Mouse (Mus musculus): Measurements from ENCODE around the gene Pcyt1a. TPM values are rescaled to one million over a fixed set of nuclear protein-coding genes. Genes with fewer than 3 reads are reported as not detected.
"Not testable (repeated sequence)": the region's sequence is repeated elsewhere in the genome, so short reads cannot be mapped to it uniquely, and the experiment has no call there.

The Pcyt1a gene
- total and polyA plus RNA-seq, 3 experiments = 44.3 to 133 (median 110) TPM

DNA sequence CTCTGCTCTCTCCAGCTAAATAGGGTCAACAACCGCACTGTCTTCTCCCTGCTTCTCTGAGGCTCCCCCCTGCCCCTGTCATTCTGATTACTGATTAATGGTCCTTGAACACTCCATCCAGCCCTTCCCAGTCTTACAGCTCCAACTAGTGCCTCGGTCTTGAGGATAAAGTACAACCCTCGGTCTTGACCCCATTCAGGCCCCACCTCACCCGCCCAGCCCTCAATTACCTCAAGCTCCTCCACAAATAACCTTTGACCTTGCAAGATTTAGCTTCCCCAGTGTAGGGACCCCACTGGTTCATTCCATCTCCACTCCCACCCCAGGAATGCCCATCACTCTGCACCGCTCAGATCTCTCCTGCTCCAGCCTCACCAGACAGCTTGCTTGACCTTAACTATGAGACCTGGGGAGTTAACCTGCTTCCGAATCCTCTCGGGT lies 53.7 kb downstream of the Pcyt1a start:
- Histone ChIP-seq H3K9ac (ENCODE audit: low read depth, low read length) (no peak overlapping the region), H3K27ac (no peak overlapping the region), H3K79me2 (replicated peaks; ENCODE audit: control insufficient read depth, insufficient read depth, low read length) (no peaks in the 10 kb centered on the region), H3K36me3 (ENCODE audit: control insufficient read depth, insufficient read depth, low read length) (no peaks in the 10 kb centered on the region), H3K4me1 (ENCODE audit: control insufficient read depth, insufficient read depth, low read length) (no peaks in the 10 kb centered on the region), H3K27me3 (ENCODE audit: control insufficient read depth, insufficient read depth, low read length) (no peaks in the 10 kb centered on the region), H3K4me3 (no peak overlapping the region)
- intact Hi-C loops (cut with DNase I) = no loop called here
- no peak for DNase-seq
- WGBS = 73% methylated on average over 7 of the region's 7 CpGs
- TF ChIP-seq EP300 (IDR thresholded peaks at IDR 0.05; ENCODE audit: insufficient read depth, low read depth, low read length) (no peak), POLR2A (IDR thresholded peaks at IDR 0.05; ENCODE audit: insufficient read depth, low read depth, low read length) (no peak)

DNA sequence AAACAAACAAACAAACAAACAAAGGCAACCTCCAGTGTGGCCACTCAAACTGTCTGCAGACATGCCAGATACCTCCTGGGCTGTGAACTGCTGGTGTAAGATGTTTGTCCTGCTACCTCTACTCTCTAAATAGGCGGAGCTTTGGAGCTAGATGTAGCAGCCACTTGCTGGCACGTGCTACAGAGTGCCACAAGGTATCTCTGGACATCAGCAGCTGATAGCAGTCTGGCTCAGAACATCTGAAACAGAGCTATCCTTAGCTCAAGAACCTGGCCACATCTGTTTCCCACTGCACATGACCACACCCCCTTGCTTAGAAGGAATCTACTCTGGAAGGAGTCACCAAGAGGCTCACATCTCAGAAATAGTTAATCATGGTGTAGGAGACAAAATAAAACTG lies 54.5 kb downstream of the Pcyt1a start:
- H3K9ac ChIP-seq (ENCODE audit: low read depth, low read length) = no peak overlapping the region
- no peaks in the 10 kb centered on the region for H3K27me3 ChIP-seq (ENCODE audit: control insufficient read depth, insufficient read depth, low read length)
- WGBS = 66% methylated on average over 2 of the region's 2 CpGs
- DNase-seq = no peak
- TF ChIP-seq CTCF (IDR thresholded peaks at IDR 0.05) (no peak), EP300 (IDR thresholded peaks at IDR 0.05; ENCODE audit: insufficient read depth, low read depth, low read length) (no peak), POLR2A (IDR thresholded peaks at IDR 0.05; ENCODE audit: insufficient read depth, low read depth, low read length) (no peak)
- no peak overlapping the region for H3K4me3 ChIP-seq
- H3K79me2 ChIP-seq (replicated peaks; ENCODE audit: control insufficient read depth, insufficient read depth, low read length) = no peaks in the 10 kb centered on the region
- H3K27ac ChIP-seq = no peak overlapping the region
- H3K36me3 ChIP-seq (ENCODE audit: control insufficient read depth, insufficient read depth, low read length) = no peaks in the 10 kb centered on the region
- intact Hi-C loops (cut with DNase I) = no loop called here
- no peaks in the 10 kb centered on the region for H3K4me1 ChIP-seq (ENCODE audit: control insufficient read depth, insufficient read depth, low read length)

DNA sequence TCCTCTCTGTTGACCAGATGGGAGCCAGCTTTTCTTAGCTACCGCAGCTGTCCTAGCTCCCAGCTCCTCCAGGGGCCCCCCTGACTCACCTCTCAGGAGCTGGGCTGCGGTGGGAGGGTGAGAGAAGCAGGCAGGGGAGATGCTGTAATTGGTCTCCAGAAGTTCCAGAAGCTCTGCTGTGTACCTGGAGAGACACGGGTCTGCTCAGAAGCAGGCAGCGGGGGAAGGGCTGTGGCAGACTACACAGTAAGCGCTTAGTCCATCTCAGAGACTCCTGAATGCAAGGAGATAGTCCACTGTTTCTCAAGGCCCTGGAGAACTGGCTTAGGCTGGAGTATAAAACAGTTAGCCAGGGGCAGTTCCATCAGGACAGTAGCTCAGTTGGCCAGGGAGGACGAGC lies 55.3 kb downstream of the Pcyt1a start:
- Histone ChIP-seq H3K27me3 (ENCODE audit: control insufficient read depth, insufficient read depth, low read length) (no peaks in the 10 kb centered on the region), H3K27ac (no peak overlapping the region), H3K4me3 (no peak overlapping the region), H3K36me3 (ENCODE audit: control insufficient read depth, insufficient read depth, low read length) (no peaks in the 10 kb centered on the region), H3K4me1 (ENCODE audit: control insufficient read depth, insufficient read depth, low read length) (no peaks in the 10 kb centered on the region), H3K9ac (ENCODE audit: low read depth, low read length) (no peak overlapping the region), H3K79me2 (replicated peaks; ENCODE audit: control insufficient read depth, insufficient read depth, low read length) (no peaks in the 10 kb centered on the region)
- no peak for DNase-seq
- TF ChIP-seq CTCF (IDR thresholded peaks at IDR 0.05) (no peak), POLR2A (IDR thresholded peaks at IDR 0.05; ENCODE audit: insufficient read depth, low read depth, low read length) (no peak), EP300 (IDR thresholded peaks at IDR 0.05; ENCODE audit: insufficient read depth, low read depth, low read length) (no peak)
- intact Hi-C loops (cut with DNase I) = no loop called here
- 85% methylated on average over 6 of the region's 6 CpGs for WGBS

DNA sequence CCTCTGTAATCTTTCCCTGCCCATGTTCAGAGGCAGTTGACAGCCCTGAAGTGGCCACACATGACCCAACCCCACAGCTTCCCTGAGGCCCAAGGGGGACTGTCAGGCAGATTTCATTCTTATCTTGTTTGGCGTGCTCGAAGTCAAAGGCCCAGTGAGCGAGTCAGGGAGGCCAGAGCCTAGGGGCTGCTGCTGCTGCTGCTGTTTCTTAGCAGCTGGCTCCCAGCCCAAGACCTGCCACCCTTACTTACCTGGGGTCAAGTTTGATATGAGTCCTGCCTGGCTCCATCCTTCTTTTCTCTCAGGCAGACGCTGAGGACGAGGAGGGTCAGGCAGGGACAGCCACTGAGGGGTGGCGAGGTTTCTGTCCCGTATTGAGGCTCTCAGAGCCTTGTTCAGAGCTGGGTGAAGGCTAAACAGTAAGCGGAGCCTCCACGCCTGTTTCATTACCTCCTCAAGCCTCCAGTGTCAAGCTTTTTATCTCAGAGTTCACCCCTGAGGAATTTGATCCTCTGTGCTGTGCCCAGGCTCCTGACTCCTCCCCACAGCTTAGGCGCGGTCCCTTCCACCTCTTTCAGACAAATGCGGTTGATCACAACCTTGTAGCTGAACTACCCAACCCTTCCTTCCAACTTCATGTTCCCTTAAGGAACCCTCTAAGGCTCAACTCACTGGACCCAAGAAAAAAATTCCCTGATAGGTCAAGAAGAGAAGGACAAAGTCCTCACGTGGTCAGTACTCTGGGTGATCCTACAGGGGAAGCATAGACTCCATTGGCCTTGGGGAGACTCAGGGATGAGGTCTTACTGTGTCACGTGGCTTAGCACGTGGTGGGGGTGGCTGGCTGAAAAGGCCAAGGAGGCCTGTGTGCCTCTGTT lies 56.8 kb downstream of the Pcyt1a start, which contains the start of gene Slc51a:
Gene Slc51a, minus strand, starts transcription at position 646 of the 878 bp plus-strand sequence.
- no peaks in the 10 kb centered on the region for H3K79me2 ChIP-seq (replicated peaks; ENCODE audit: control insufficient read depth, insufficient read depth, low read length)
- H3K4me1 ChIP-seq (ENCODE audit: control insufficient read depth, insufficient read depth, low read length) = no peaks in the 10 kb centered on the region
- DNase-seq = no peak
- intact Hi-C loops (cut with DNase I) = no loop called here
- no peak within 1 kb of the TSS for H3K27ac ChIP-seq
- H3K27me3 ChIP-seq (ENCODE audit: control insufficient read depth, insufficient read depth, low read length) = no peaks in the 10 kb centered on the region
- H3K9ac ChIP-seq (ENCODE audit: low read depth, low read length) = no peak within 1 kb of the TSS
- no peak within 1 kb of the TSS for H3K4me3 ChIP-seq
- H3K36me3 ChIP-seq (ENCODE audit: control insufficient read depth, insufficient read depth, low read length) = no peaks in the 10 kb centered on the region
- WGBS = 49% methylated on average over 15 of the region's 15 CpGs
- TF ChIP-seq CTCF (IDR thresholded peaks at IDR 0.05) = no peak
- TF ChIP-seq EP300 (IDR thresholded peaks at IDR 0.05; ENCODE audit: insufficient read depth, low read depth, low read length) = no peak
- TF ChIP-seq POLR2A (IDR thresholded peaks at IDR 0.05; ENCODE audit: insufficient read depth, low read depth, low read length) = no peak

DNA sequence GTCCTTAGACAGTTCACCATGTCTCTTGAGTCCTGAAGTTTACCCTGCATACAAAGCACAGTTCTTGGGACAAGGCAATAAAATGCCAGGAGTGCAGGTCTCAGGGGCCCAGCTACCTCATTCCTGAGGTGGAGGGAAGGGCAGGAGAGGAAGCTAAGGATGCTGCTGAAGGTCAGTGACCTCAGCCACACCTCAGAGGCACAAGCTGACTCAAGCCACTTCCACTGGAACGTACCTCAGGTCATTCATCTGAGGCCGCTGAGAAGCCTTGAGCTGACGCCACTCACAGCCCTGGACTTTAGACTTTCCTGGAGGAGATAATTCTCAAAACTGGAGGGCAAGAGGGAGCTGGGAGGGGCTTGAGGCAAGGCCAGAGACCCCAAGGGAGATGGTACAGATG lies 58.2 kb downstream of the Pcyt1a start:
- intact Hi-C loops (cut with DNase I) = no loop called here

DNA sequence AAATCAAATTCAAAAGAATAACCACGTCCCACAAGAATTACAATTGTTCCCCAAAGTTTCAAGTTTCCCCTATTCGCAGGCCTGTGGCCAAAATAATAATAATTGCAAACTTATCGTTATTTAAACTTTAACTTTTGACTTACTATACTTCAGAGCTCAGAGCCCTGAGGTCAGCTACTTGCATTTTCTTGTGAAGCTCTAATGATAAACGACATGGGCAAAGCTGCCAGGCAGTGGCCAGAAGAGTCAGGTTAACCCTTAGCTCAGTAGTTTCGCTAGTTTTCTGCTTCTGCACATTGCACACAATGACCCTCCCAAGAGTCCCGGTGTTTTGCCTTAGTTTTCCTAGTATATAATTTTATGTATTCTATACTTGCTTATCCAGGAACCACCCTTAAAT lies 63.6 kb downstream of the Pcyt1a start:
- 73% methylated on average over 6 of the region's 6 CpGs for WGBS
- DNase-seq; H3K27ac ChIP-seq; H3K9ac ChIP-seq (ENCODE audit: low read depth, low read length); H3K4me3 ChIP-seq; H3K36me3 ChIP-seq (ENCODE audit: control insufficient read depth, insufficient read depth, low read length); H3K79me2 ChIP-seq (replicated peaks; ENCODE audit: control insufficient read depth, insufficient read depth, low read length); H3K27me3 ChIP-seq (ENCODE audit: control insufficient read depth, insufficient read depth, low read length); intact Hi-C loops (cut with DNase I); H3K4me1 ChIP-seq (ENCODE audit: control insufficient read depth, insufficient read depth, low read length): not testable (repeated sequence)

More for the DNA sequence above, 58.2 kb downstream of the Pcyt1a start:
- 90% methylated on average over 3 of the region's 3 CpGs for WGBS
- no peak for DNase-seq
- H3K79me2 ChIP-seq (replicated peaks; ENCODE audit: control insufficient read depth, insufficient read depth, low read length) = no peaks in the 10 kb centered on the region
- H3K9ac ChIP-seq (ENCODE audit: low read depth, low read length) = no peak overlapping the region
- H3K36me3 ChIP-seq (ENCODE audit: control insufficient read depth, insufficient read depth, low read length) = no peaks in the 10 kb centered on the region
- H3K27ac ChIP-seq = no peak overlapping the region
- no peaks in the 10 kb centered on the region for H3K27me3 ChIP-seq (ENCODE audit: control insufficient read depth, insufficient read depth, low read length)
- TF ChIP-seq CTCF (IDR thresholded peaks at IDR 0.05) (no peak), EP300 (IDR thresholded peaks at IDR 0.05; ENCODE audit: insufficient read depth, low read depth, low read length) (no peak), POLR2A (IDR thresholded peaks at IDR 0.05; ENCODE audit: insufficient read depth, low read depth, low read length) (no peak)
- H3K4me3 ChIP-seq = no peak overlapping the region
- no peaks in the 10 kb centered on the region for H3K4me1 ChIP-seq (ENCODE audit: control insufficient read depth, insufficient read depth, low read length)
